Mouse (Mus musculus): ENCODE measurements around the gene Prnp. TPM values are rescaled to one million over a fixed set of nuclear protein-coding genes. Genes with fewer than 3 reads are reported as not detected.

Gene Prnp
- polyA plus RNA-seq, 1 experiment = 8.8 TPM

DNA sequence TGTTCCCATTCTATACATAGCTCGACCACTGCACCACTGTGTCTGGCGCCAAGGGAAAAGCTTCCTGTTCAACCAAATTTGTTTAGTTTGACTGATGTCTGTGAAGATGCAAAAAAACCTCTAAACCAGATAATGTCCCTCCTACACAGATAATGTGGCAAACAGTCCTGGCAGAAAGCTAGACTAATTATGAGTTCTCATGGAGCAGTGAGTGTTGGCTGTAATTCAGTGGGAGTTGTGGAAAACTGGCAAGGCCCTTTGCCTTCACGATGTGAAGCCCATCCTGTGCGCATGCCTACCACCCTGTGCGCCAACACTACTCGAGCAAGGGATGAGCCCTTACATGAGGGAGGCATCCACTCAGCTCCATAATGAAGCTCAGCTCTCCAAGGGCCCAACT is 36.0 kb downstream of the Prnp start:
- Histone ChIP-seq H3K4me1 (peaks cover 27% of the 10 kb centered on the region), H3K4me3 (replicated peaks) (no peak overlapping the region), H3K9me3 (no peaks in the 10 kb centered on the region), H3K27me3 (replicated peaks) (peaks cover 54% of the 10 kb centered on the region), H3K36me3 (replicated peaks; ENCODE audit: low read length) (no peaks in the 10 kb centered on the region)
- TF ChIP-seq GATA1 (IDR thresholded peaks at IDR 0.05; ENCODE audit: borderline replicate concordance, low read length) (no peak), FLI1 (IDR thresholded peaks at IDR 0.05; ENCODE audit: low read length) (no peak)

DNA sequence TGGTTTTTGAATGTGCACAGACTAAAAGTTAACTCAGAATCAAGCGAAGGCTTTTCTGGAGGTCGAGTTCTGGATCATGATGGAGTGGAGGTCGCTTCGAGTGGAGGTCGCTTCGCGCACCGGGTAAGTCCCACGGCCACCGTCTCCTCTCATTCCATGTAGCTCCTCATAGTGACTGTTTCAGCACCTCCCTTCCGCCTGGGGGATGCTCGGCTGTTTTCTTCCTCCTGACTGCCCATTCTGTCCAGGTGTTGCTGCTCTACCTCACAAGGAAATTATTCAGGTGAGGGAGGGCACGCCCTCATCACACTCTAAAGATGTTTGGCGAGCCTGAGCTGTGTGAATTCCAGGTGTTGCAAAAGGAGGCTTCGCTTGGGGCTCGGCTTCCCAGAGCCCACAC is 36.6 kb downstream of the Prnp start:
- Histone ChIP-seq H3K36me3 (replicated peaks; ENCODE audit: low read length) (no peaks in the 10 kb centered on the region), H3K4me1 (peaks cover 28% of the 10 kb centered on the region), H3K9me3 (no peaks in the 10 kb centered on the region), H3K27me3 (replicated peaks) (peaks cover 54% of the 10 kb centered on the region), H3K4me3 (replicated peaks) (no peak overlapping the region)
- TF ChIP-seq GATA1 (IDR thresholded peaks at IDR 0.05; ENCODE audit: borderline replicate concordance, low read length) (no peak), FLI1 (IDR thresholded peaks at IDR 0.05; ENCODE audit: low read length) (no peak)

DNA sequence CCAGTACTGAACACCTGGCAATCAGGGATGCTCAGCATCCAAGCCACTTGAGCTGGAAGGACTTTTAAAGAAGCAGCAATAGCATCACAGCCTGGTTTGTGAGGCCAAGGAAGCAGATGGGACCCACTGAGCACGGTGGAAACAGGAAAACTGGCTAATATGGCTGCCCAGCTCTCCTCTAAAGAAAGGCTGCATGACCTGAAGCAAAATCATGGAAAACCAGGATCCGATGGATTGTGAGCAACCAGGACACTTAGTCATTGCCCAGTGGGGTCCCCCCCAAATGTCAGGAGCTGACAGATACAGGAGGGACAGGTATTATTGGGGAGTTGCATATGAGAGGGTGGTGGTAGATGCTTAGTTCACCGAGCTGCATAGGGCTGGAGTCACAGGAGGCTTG is 38.4 kb downstream of the Prnp start:
- no peaks in the 10 kb centered on the region for H3K9me3 ChIP-seq
- peaks cover 32% of the 10 kb centered on the region for H3K4me1 ChIP-seq
- H3K27me3 ChIP-seq (replicated peaks) = peaks cover 65% of the 10 kb centered on the region
- no peak for TF ChIP-seq FLI1 (IDR thresholded peaks at IDR 0.05; ENCODE audit: low read length)
- no peak for TF ChIP-seq GATA1 (IDR thresholded peaks at IDR 0.05; ENCODE audit: borderline replicate concordance, low read length)
- no peaks in the 10 kb centered on the region for H3K36me3 ChIP-seq (replicated peaks; ENCODE audit: low read length)
- no peak overlapping the region for H3K4me3 ChIP-seq (replicated peaks)

DNA sequence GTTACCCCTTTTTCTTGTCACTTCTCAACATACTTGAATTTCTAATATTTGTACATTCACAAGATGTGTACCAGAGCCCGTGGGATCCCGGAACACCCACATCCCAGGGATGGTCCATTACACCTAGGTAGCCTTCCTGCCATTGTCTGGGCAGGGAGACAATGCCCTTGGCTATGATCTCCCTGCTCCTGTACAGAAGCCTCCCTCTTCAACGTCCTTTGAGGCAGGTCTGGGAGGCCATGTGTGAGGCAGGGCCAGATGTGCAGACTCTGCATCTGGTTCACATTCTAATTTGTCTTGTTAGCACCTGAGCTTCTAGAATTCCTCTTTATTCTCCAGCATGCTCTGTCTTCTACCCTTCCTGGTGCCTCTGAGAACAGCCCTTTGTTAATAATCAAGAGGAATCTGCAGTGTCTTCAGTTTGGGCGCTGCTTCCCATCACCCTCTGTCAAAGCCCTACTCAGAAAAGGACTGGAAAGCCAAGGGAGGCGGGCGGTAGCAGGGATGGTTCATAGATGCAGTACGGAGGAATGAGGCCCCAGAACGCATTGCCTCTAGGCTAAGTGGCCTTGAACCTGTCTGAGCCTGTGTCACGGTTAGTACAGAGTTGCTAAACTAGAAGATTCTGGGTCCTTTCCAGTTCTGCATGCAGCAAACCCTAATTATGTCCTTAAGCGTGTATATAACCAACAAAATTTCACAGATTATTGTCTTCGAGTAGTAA is 39.4 kb downstream of the Prnp start:
- no peak for TF ChIP-seq FLI1 (IDR thresholded peaks at IDR 0.05; ENCODE audit: low read length)
- no peak for TF ChIP-seq GATA1 (IDR thresholded peaks at IDR 0.05; ENCODE audit: borderline replicate concordance, low read length)
- peaks cover 37% of the 10 kb centered on the region for H3K4me1 ChIP-seq
- no peaks in the 10 kb centered on the region for H3K36me3 ChIP-seq (replicated peaks; ENCODE audit: low read length)
- no peaks in the 10 kb centered on the region for H3K9me3 ChIP-seq
- H3K4me3 ChIP-seq (replicated peaks) = no peak overlapping the region
- peaks cover 73% of the 10 kb centered on the region for H3K27me3 ChIP-seq (replicated peaks)

DNA sequence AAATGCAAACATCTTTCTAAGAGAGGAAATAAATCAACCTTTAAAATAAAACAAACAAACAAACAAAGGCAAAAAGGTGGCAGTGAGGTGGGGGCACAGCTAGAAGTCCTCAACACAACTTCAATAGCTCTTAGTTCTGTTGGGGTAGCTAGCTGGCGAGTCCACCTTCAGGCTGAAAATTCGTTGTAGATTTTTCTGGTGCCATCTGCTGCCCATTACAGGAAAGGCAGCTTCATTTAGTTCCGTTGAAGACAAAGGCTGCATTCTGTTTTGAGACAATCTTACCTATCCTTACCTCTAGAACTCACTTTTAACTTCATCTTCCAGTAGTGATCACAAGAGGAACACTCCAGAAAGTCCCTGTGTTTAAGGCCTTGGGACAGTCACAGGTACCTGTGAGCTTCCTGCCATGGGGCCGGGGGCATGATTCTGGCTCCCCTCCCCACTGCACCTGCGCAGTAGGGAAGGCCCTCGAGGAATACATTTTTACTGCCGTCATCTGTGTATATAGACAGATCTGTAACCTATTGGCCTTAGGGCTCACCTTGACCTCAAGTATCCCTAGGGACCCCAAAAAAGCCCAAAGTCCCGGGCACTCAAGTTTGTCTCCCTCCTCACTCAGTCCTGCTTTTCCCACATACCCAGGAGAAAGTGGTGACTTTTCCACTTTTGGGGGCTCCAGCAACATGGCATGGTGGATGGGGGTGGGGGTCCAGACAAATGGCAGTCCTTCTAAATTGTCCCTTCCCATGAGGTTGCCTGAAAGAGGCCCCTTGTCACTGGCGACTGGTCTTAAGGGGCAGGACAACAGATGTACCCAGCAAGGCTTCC is 40.3 kb downstream of the Prnp start:
- TF ChIP-seq GATA1 (IDR thresholded peaks at IDR 0.05; ENCODE audit: borderline replicate concordance, low read length) = no peak
- no peak for TF ChIP-seq FLI1 (IDR thresholded peaks at IDR 0.05; ENCODE audit: low read length)
- Histone ChIP-seq H3K27me3 (replicated peaks) (peaks cover 78% of the 10 kb centered on the region), H3K4me3 (replicated peaks) (peak overlapping the region; percentile 50), H3K36me3 (replicated peaks; ENCODE audit: low read length) (no peaks in the 10 kb centered on the region), H3K9me3 (no peaks in the 10 kb centered on the region), H3K4me1 (peaks cover 33% of the 10 kb centered on the region)

DNA sequence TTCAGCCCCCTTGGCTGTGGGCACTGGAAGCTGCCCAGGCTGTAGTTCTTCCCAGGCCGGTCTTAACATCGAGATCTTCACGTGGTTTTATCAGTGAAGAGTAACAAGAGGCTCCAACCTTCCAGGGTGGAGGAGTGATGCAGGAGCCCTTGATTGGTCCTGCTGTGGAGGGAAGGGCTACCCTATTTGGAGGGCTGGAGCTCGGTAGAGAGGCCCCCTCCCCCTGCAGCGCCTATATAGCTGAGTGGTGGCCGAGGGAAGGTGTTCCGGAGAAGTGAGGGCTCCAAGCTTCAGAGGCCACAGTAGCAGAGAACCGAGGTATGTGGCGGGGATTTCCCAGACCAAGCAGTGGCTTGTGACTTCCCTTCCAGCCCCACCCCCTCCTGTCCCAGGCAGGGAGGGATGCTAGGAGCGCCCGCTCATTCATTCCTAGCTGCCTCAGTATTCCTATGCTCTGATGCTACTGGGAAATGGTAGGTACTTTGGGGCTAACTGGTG is 40.9 kb downstream of the Prnp start, which contains the start of gene Prnd:
TSS of gene Prnd (plus strand) at position 264 of the 498 bp plus-strand sequence.
- peak within 1 kb of the TSS; percentile 50 for H3K4me3 ChIP-seq (replicated peaks)
- peaks cover 79% of the 10 kb centered on the region for H3K27me3 ChIP-seq (replicated peaks)
- no peaks in the 10 kb centered on the region for H3K9me3 ChIP-seq
- no peaks in the 10 kb centered on the region for H3K36me3 ChIP-seq (replicated peaks; ENCODE audit: low read length)
- H3K4me1 ChIP-seq = peaks cover 32% of the 10 kb centered on the region
- TF ChIP-seq GATA1 (IDR thresholded peaks at IDR 0.05; ENCODE audit: borderline replicate concordance, low read length) (no peak), FLI1 (IDR thresholded peaks at IDR 0.05; ENCODE audit: low read length) (no peak)

DNA sequence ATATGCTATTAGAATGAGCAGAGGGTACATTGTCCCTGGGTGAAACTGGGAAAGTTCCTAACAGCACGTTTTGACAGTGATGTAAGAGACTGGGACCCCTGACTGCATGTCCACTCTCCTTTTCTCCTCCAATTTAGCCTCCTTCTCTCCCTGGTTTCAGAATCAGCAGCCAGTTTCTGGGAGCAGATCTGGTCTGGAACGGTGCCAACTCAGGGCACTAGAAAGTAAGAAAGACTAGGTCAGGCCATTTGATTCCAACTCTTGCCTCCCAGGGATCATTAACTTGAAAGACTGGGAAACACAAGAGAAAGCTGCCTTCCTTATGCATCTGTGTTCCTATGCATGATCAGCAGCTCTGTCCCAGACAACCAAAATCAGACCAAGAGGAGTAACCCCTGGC is 42.7 kb downstream of the Prnp start:
- H3K4me3 ChIP-seq (replicated peaks) = no peak overlapping the region
- no peaks in the 10 kb centered on the region for H3K9me3 ChIP-seq
- H3K27me3 ChIP-seq (replicated peaks) = peaks cover 75% of the 10 kb centered on the region
- TF ChIP-seq FLI1 (IDR thresholded peaks at IDR 0.05; ENCODE audit: low read length) (no peak), GATA1 (IDR thresholded peaks at IDR 0.05; ENCODE audit: borderline replicate concordance, low read length) (no peak)
- H3K36me3 ChIP-seq (replicated peaks; ENCODE audit: low read length) = no peaks in the 10 kb centered on the region
- H3K4me1 ChIP-seq = peaks cover 27% of the 10 kb centered on the region

DNA sequence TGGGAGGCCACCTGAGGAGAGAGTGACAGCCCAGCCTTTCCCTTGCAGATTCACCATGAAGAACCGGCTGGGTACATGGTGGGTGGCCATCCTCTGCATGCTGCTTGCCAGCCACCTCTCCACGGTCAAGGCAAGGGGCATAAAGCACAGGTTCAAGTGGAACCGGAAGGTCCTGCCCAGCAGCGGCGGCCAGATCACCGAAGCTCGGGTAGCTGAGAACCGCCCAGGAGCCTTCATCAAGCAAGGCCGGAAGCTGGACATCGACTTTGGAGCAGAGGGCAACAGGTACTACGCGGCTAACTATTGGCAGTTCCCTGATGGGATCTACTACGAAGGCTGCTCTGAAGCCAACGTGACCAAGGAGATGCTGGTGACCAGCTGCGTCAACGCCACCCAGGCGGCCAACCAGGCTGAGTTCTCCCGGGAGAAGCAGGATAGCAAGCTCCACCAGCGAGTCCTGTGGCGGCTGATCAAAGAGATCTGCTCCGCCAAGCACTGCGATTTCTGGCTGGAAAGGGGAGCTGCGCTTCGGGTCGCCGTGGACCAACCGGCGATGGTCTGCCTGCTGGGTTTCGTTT is 43.3 kb downstream of the Prnp start:
- Histone ChIP-seq H3K4me1 (peaks cover 27% of the 10 kb centered on the region), H3K27me3 (replicated peaks) (peaks cover 72% of the 10 kb centered on the region), H3K36me3 (replicated peaks; ENCODE audit: low read length) (no peaks in the 10 kb centered on the region), H3K9me3 (no peaks in the 10 kb centered on the region), H3K4me3 (replicated peaks) (peak overlapping the region; percentile 39)
- TF ChIP-seq GATA1 (IDR thresholded peaks at IDR 0.05; ENCODE audit: borderline replicate concordance, low read length) (no peak), FLI1 (IDR thresholded peaks at IDR 0.05; ENCODE audit: low read length) (no peak)

DNA sequence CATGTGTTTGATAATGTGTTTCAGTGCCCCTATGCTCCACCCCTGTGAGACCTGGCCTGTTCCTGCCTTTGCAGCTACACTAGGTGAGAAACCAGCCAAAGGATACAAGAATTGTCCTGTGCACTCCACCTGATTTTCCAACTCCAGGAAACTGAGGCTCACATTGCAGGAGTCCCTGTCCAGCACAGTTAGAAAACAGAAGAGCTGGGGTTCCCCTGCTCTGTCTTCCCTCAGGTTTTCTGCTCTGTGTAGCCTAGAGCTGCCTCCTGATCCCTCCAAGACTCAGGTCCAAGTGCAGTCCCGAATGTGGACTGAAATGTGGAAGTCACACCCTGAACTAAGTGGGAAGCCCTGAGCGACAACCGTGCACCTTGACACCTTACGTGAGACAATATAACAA is 44.0 kb downstream of the Prnp start:
- Histone ChIP-seq H3K36me3 (replicated peaks; ENCODE audit: low read length) (no peaks in the 10 kb centered on the region), H3K4me3 (replicated peaks) (no peak overlapping the region), H3K9me3 (no peaks in the 10 kb centered on the region), H3K4me1 (peaks cover 27% of the 10 kb centered on the region), H3K27me3 (replicated peaks) (peaks cover 68% of the 10 kb centered on the region)
- TF ChIP-seq FLI1 (IDR thresholded peaks at IDR 0.05; ENCODE audit: low read length) (no peak), GATA1 (IDR thresholded peaks at IDR 0.05; ENCODE audit: borderline replicate concordance, low read length) (no peak)

Measured in megakaryocyte, embryonic 14.5 days (primary cell).